Mouse (Mus musculus) liver, postnatal 0 days (tissue): ENCODE measurements at regions not wholly inside any gene's neighbourhood (a gene's known extent, or its start where the extent isn't known, plus 50 kb on each side); places are given as distances from the start of the nearest gene placed in this dataset.
"Not testable (repeated sequence)": the region's sequence is repeated elsewhere in the genome, so short reads cannot be mapped to it uniquely, and the experiment has no call there.

Experiments used
- CTCF ChIP-seq: sonication (generic); IDR thresholded peaks from 2 replicates; pipeline ENCODE4 v1.5.1; 2016; ENCODE audit warnings: antibody characterized with exemption, low read depth
- EP300 ChIP-seq: IDR thresholded peaks from 2 replicates; pipeline ENCODE4 v1.6.1; 2016; ENCODE audit warnings: antibody characterized with exemption, low read depth, mild to moderate bottlenecking

- not testable (repeated sequence) for TF ChIP-seq CTCF, EP300
Measured at GRCm38 (mm10) chr13:50059054-50059453, 191.1 kb downstream of the Gm906 start.
